Mouse (Mus musculus) retina, embryonic 14.5 days (tissue): ENCODE measurements at regions not wholly inside any gene's neighbourhood (a gene's known extent, or its start where the extent isn't known, plus 50 kb on each side); places are given as distances from the start of the nearest gene placed in this dataset.

ENCODE experiments used
- DNase-seq: peaks from one replicate; pipeline ENCODE4 v3.0.0-alpha.2; 2015; ENCODE audit warnings: low spot score

GRCm38 (mm10) chr3:47095288-47095687 lies 647.3 kb upstream of the Pabpc4l start:
- DNase-seq: no peak

GRCm38 (mm10) chr3:47051563-47051962 lies 603.5 kb upstream of the Pabpc4l start:
- DNase-seq: no peak

- no peak for DNase-seq
Observed at GRCm38 (mm10) chr3:47025738-47026137, 577.7 kb upstream of the Pabpc4l start.

GRCm38 (mm10) chr3:47019270-47019669 lies 571.3 kb upstream of the Pabpc4l start:
- no peak for DNase-seq

- no peak for DNase-seq
Observed at GRCm38 (mm10) chr3:47018565-47018964, 570.5 kb upstream of the Pabpc4l start.

- DNase-seq: no peak
Observed at GRCm38 (mm10) chr3:47010459-47010858, 562.4 kb upstream of the Pabpc4l start.

GRCm38 (mm10) chr3:46998916-46999315 lies 550.9 kb upstream of the Pabpc4l start:
- no peak for DNase-seq

GRCm38 (mm10) chr3:46970744-46971143 lies 522.7 kb upstream of the Pabpc4l start:
- no peak for DNase-seq

- no peak for DNase-seq
Observed at GRCm38 (mm10) chr3:46970000-46970399, 522.0 kb upstream of the Pabpc4l start.

GRCm38 (mm10) chr3:46951391-46951790 lies 503.4 kb upstream of the Pabpc4l start:
- no peak for DNase-seq

GRCm38 (mm10) chr3:46937751-46938150 lies 489.7 kb upstream of the Pabpc4l start:
- no peak for DNase-seq

- no peak for DNase-seq
Observed at GRCm38 (mm10) chr3:46891057-46891736, 443.2 kb upstream of the Pabpc4l start.

- DNase-seq: no peak
Observed at GRCm38 (mm10) chr3:46875848-46876247, 427.8 kb upstream of the Pabpc4l start.

- DNase-seq: no peak
Observed at GRCm38 (mm10) chr3:46870876-46871275, 422.9 kb upstream of the Pabpc4l start.

GRCm38 (mm10) chr3:46869576-46870295 lies 421.7 kb upstream of the Pabpc4l start:
- DNase-seq: no peak

GRCm38 (mm10) chr3:46848400-46848983 lies 400.5 kb upstream of the Pabpc4l start:
- DNase-seq: peak; percentile 47

GRCm38 (mm10) chr3:46828676-46829075 lies 380.7 kb upstream of the Pabpc4l start:
- no peak for DNase-seq
